Mouse (Mus musculus): ENCODE data around the gene Plxdc2. TPM values are rescaled to one million over a fixed set of nuclear protein-coding genes. Genes with fewer than 3 reads are reported as not detected.
A peak's percentile ranks its signal among the peaks of the same experiment; 100 is the strongest.
"Not testable (repeated sequence)": the region's sequence is repeated elsewhere in the genome, so short reads cannot be mapped to it uniquely, and the experiment has no call there.

The Plxdc2 gene
- total RNA-seq, 2 experiments from 2014 or later: 12.9 to 17.8 TPM

GRCm38 (mm10) chr2:16743568-16743967 lies 387.5 kb downstream of the Plxdc2 start:
- DNase-seq: no peak

- DNase-seq: no peak
These were observed 393.3 kb downstream of the Plxdc2 start for GRCm38 (mm10) chr2:16749302-16749909.

- peak in 1 of 2 experiments; percentile 1 for DNase-seq
These were observed 401.1 kb downstream of the Plxdc2 start for GRCm38 (mm10) chr2:16757158-16757557.

DNA sequence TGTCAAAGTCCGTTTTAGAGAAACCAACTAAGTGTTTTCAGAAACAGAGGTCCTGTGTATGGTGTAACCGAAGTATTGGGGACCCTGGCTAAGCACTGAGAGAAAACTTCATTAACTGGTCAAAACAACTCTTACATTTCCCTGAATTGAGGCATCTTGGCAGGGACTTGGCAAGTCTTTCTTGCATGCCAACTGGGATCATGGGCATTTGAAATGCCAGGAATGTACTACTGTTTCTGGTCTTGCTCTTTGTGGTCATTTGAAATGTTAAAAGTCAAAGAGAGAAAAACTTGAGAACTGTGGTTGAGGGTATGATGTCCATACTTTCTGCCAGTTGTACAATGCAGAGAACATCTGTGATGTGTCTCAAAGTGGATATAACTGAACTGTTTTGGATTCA lies 403.7 kb downstream of the Plxdc2 start:
- no peak for DNase-seq

DNA sequence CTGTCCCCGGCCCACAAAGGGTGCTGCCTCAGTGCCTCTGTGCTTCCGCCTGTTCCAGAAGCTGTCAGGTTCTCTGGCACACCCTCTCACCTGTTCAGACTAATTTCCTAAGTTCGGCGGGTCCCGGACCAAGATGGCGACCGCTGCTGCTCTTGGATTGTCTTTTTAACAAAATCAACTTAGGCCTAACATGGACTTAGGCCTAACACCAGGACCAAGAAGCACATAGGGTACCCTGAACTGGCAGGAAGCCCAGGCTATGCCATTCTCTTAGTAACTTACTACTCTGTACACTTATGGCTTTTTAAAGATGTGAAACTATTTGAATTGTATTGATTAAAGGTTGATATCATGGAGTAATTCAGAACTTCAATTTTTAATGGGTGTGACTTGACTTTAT lies 413.0 kb downstream of the Plxdc2 start:
- not testable (repeated sequence) for DNase-seq

GRCm38 (mm10) chr2:16773398-16774113 lies 417.5 kb downstream of the Plxdc2 start:
- DNase-seq: no peak

- no peak for DNase-seq
These were observed 418.0 kb downstream of the Plxdc2 start for GRCm38 (mm10) chr2:16774114-16774433.

GRCm38 (mm10) chr2:16795283-16795682 lies 439.2 kb downstream of the Plxdc2 start:
- no peak for DNase-seq

All from adrenal gland, postnatal 36 days (tissue).